Mouse (Mus musculus) CH12.LX (cell line): ENCODE data around the gene Slc6a9. TPM values are rescaled to one million over a fixed set of nuclear protein-coding genes. Genes with fewer than 3 reads are reported as not detected.
A peak's percentile ranks its signal among the peaks of the same experiment; 100 is the strongest.

Experiments used
- DNase-seq: peaks from one replicate; pipeline ENCODE4 v3.0.0-alpha.2; 2013; ENCODE audit errors: extremely low read depth
- H3K27ac ChIP-seq: 2 replicates; pipeline ENCODE4 v1.5.1; 2012; ENCODE audit warnings: low read depth, mild to moderate bottlenecking, control low read depth, moderate library complexity; ENCODE audit not compliant: insufficient read depth
- H3K27me3 ChIP-seq: replicated peaks from 2 replicates; pipeline ENCODE3; 2012; ENCODE audit warnings: inconsistent platforms
- H3K36me3 ChIP-seq, 2 experiments: replicated peaks in 1 of 2; 2 replicates each; pipeline versions ENCODE3 to v1.6.1; 2012; ENCODE audit warnings: inconsistent platforms in 1 of 2, low read length in 1 of 2, mild to moderate bottlenecking in 1 of 2, mixed read lengths in 1 of 2, moderate library complexity in 1 of 2; ENCODE audit not compliant: control insufficient read depth in 1 of 2, insufficient read depth in 1 of 2
- H3K4me1 ChIP-seq, 2 experiments: 2 replicates each; pipeline ENCODE4 v1.6.1; 2012; ENCODE audit warnings: inconsistent platforms in 1 of 2, moderate library complexity in 1 of 2; ENCODE audit not compliant: insufficient read depth in 2 of 2, control insufficient read depth in 1 of 2
- H3K4me2 ChIP-seq: 2 replicates; pipeline ENCODE4 v1.6.1; 2012; ENCODE audit warnings: low read depth, mild to moderate bottlenecking, control low read depth; ENCODE audit not compliant: poor library complexity, insufficient read depth, severe bottlenecking
- H3K4me3 ChIP-seq, 3 experiments: fragments of 150-350 bp in 1 of 3; sonication (generic) in 1 of 3; replicated peaks in 1 of 3; 2 replicates each; pipeline versions ENCODE3 to v1.5.1; 2011 to 2012; ENCODE audit warnings: low read depth in 2 of 3, low read length in 2 of 3, mild to moderate bottlenecking in 2 of 3, moderate library complexity in 2 of 3, control low read depth in 1 of 3, improper control_type of control experiment in 1 of 3, inconsistent platforms in 1 of 3, mixed read lengths in 1 of 3; ENCODE audit not compliant: poor library complexity in 1 of 3
- H3K79me2 ChIP-seq: replicated peaks from 2 replicates; pipeline ENCODE4 v1.6.1; 2012; ENCODE audit warnings: mild to moderate bottlenecking, moderate library complexity; ENCODE audit not compliant: control insufficient read depth, poor library complexity, insufficient read depth, severe bottlenecking; ENCODE audit errors: extremely low read depth
- H3K9ac ChIP-seq: 2 replicates; pipeline ENCODE4 v1.6.1; 2012; ENCODE audit warnings: low read depth, mild to moderate bottlenecking, control low read depth, moderate library complexity; ENCODE audit not compliant: insufficient read depth
- H3K9me3 ChIP-seq: replicated peaks from 2 replicates; pipeline ENCODE3; 2012; ENCODE audit warnings: low read length, inconsistent platforms, mixed read lengths
- BHLHE40 ChIP-seq: IDR thresholded peaks from 2 replicates; pipeline ENCODE4 v1.6.1; 2011; ENCODE audit warnings: mild to moderate bottlenecking, low read depth, low read length, improper control_type of control experiment
- CHD1 ChIP-seq: IDR thresholded peaks from 2 replicates; pipeline ENCODE4 v1.6.1; 2012; ENCODE audit warnings: low read depth, low read length, improper control_type of control experiment, inconsistent platforms
- CHD2 ChIP-seq: IDR thresholded peaks from 2 replicates; pipeline ENCODE4 v1.6.1; 2011; ENCODE audit warnings: low read length, improper control_type of control experiment
- CTCF ChIP-seq, 2 experiments: IDR thresholded peaks in 1 of 2; conservative IDR thresholded peaks in 1 of 2; 2 replicates each; pipeline ENCODE4 v1.5.1; 2011 to 2012; ENCODE audit warnings: low read depth in 2 of 2, low read length in 2 of 2, improper control_type of control experiment in 1 of 2, inconsistent platforms in 1 of 2, mild to moderate bottlenecking in 1 of 2, moderate library complexity in 1 of 2
- E2F4 ChIP-seq: IDR thresholded peaks from 2 replicates; pipeline ENCODE4 v1.6.1; 2011; ENCODE audit warnings: low read depth, low read length, improper control_type of control experiment; ENCODE audit not compliant: insufficient replicate concordance
- ELF1 ChIP-seq: IDR thresholded peaks from 2 replicates; pipeline ENCODE4 v1.6.1; 2014; ENCODE audit warnings: low read depth, mild to moderate bottlenecking, inconsistent platforms, low read length, improper control_type of control experiment
- EP300 ChIP-seq: IDR thresholded peaks from 2 replicates; pipeline ENCODE4 v1.6.1; 2011; ENCODE audit warnings: low read length, improper control_type of control experiment
- ETS1 ChIP-seq: conservative IDR thresholded peaks from 2 replicates; pipeline ENCODE4 v1.6.1; 2012; ENCODE audit warnings: low read depth, mild to moderate bottlenecking, inconsistent platforms, low read length, improper control_type of control experiment, moderate library complexity
- GABPA ChIP-seq: IDR thresholded peaks from 2 replicates; pipeline ENCODE4 v1.6.1; 2012; ENCODE audit warnings: low read depth, low read length, improper control_type of control experiment, inconsistent platforms; ENCODE audit not compliant: insufficient replicate concordance
- HCFC1 ChIP-seq: IDR thresholded peaks from 2 replicates; pipeline ENCODE4 v1.6.1; 2012; ENCODE audit warnings: low read depth, mild to moderate bottlenecking, inconsistent platforms, low read length, improper control_type of control experiment
- IRF4 ChIP-seq: IDR thresholded peaks from 2 replicates; pipeline ENCODE4 v1.6.1; 2014; ENCODE audit warnings: low read depth, mild to moderate bottlenecking, inconsistent platforms, low read length, improper control_type of control experiment
- JUN ChIP-seq: IDR thresholded peaks from 2 replicates; pipeline ENCODE4 v1.6.1; 2011; ENCODE audit warnings: low read depth, mild to moderate bottlenecking, low read length, improper control_type of control experiment, moderate library complexity; ENCODE audit not compliant: insufficient read depth
- JUND ChIP-seq: conservative IDR thresholded peaks from 2 replicates; pipeline ENCODE4 v1.6.1; 2011; ENCODE audit warnings: low read depth, low read length, improper control_type of control experiment
- KAT2A ChIP-seq: IDR thresholded peaks from 2 replicates; pipeline ENCODE4 v1.6.1; 2012; ENCODE audit warnings: low read length, improper control_type of control experiment, inconsistent platforms; ENCODE audit not compliant: insufficient replicate concordance
- MAFK ChIP-seq: IDR thresholded peaks from 2 replicates; pipeline ENCODE4 v1.6.1; 2011; ENCODE audit warnings: low read length, improper control_type of control experiment; ENCODE audit not compliant: insufficient replicate concordance
- MAX ChIP-seq: IDR thresholded peaks from 2 replicates; pipeline ENCODE4 v1.6.1; 2011; ENCODE audit warnings: low read length, improper control_type of control experiment
- MAZ ChIP-seq: IDR thresholded peaks from 2 replicates; pipeline ENCODE4 v1.6.1; 2012; ENCODE audit warnings: low read depth, mild to moderate bottlenecking, inconsistent platforms, low read length, improper control_type of control experiment, moderate library complexity
- MEF2A ChIP-seq: IDR thresholded peaks from 2 replicates; pipeline ENCODE4 v1.6.1; 2014; ENCODE audit warnings: low read depth, mild to moderate bottlenecking, inconsistent platforms, low read length, improper control_type of control experiment, borderline replicate concordance
- MXI1 ChIP-seq: IDR thresholded peaks from 2 replicates; pipeline ENCODE4 v1.6.1; 2011; ENCODE audit warnings: mild to moderate bottlenecking, low read depth, low read length, improper control_type of control experiment
- MYC ChIP-seq: IDR thresholded peaks from 2 replicates; pipeline ENCODE4 v1.6.1; 2011; ENCODE audit warnings: low read depth, mild to moderate bottlenecking, improper control_type of control experiment, low read length
- NELFE ChIP-seq: IDR thresholded peaks from 2 replicates; pipeline ENCODE4 v1.6.1; 2011; ENCODE audit warnings: low read depth, low read length, improper control_type of control experiment
- NRF1 ChIP-seq: IDR thresholded peaks from 2 replicates; pipeline ENCODE4 v1.6.1; 2014; ENCODE audit warnings: low read depth, mild to moderate bottlenecking, inconsistent platforms, low read length, improper control_type of control experiment, moderate library complexity
- PAX5 ChIP-seq: IDR thresholded peaks from 2 replicates; pipeline ENCODE4 v1.6.1; 2012; ENCODE audit warnings: low read length, inconsistent platforms, mixed read lengths
- POLR2A ChIP-seq: IDR thresholded peaks from 2 replicates; pipeline ENCODE4 v1.6.1; 2011; ENCODE audit warnings: low read depth, mild to moderate bottlenecking, improper control_type of control experiment, low read length
- POLR2AphosphoS2 ChIP-seq: IDR thresholded peaks from 2 replicates; pipeline ENCODE4 v1.6.1; 2011; ENCODE audit warnings: low read depth, low read length, improper control_type of control experiment
- RAD21 ChIP-seq: IDR thresholded peaks from 2 replicates; pipeline ENCODE4 v1.6.1; 2011; ENCODE audit warnings: low read depth, mild to moderate bottlenecking, low read length, improper control_type of control experiment, moderate library complexity
- RCOR1 ChIP-seq: conservative IDR thresholded peaks from 2 replicates; pipeline ENCODE4 v1.6.1; 2012; ENCODE audit warnings: low read depth, mild to moderate bottlenecking, inconsistent platforms, low read length, improper control_type of control experiment
- SIN3A ChIP-seq: IDR thresholded peaks from 2 replicates; pipeline ENCODE4 v1.6.1; 2012; ENCODE audit warnings: low read length, improper control_type of control experiment, inconsistent platforms
- SMC3 ChIP-seq: IDR thresholded peaks from 2 replicates; pipeline ENCODE4 v1.6.1; 2011; ENCODE audit warnings: low read depth, low read length, improper control_type of control experiment
- TBP ChIP-seq: conservative IDR thresholded peaks from 2 replicates; pipeline ENCODE4 v1.6.1; 2011; ENCODE audit warnings: low read depth, low read length, improper control_type of control experiment
- TCF12 ChIP-seq: IDR thresholded peaks from 2 replicates; pipeline ENCODE4 v1.6.1; 2014; ENCODE audit warnings: low read depth, mild to moderate bottlenecking, inconsistent platforms, low read length, improper control_type of control experiment
- UBTF ChIP-seq: IDR thresholded peaks from 2 replicates; pipeline ENCODE4 v1.6.1; 2012; ENCODE audit warnings: low read depth, mild to moderate bottlenecking, inconsistent platforms, low read length, improper control_type of control experiment, moderate library complexity
- USF1 ChIP-seq: IDR thresholded peaks from 2 replicates; pipeline ENCODE4 v1.6.1; 2014; ENCODE audit warnings: low read depth, mild to moderate bottlenecking, inconsistent platforms, low read length, improper control_type of control experiment
- USF2 ChIP-seq: conservative IDR thresholded peaks from 2 replicates; pipeline ENCODE4 v1.6.1; 2011; ENCODE audit warnings: low read depth, low read length, improper control_type of control experiment
- ZC3H11A ChIP-seq: IDR thresholded peaks from 2 replicates; pipeline ENCODE4 v1.6.1; 2012; ENCODE audit warnings: low read depth, mild to moderate bottlenecking, inconsistent platforms, low read length, improper control_type of control experiment
- ZKSCAN1 ChIP-seq: IDR thresholded peaks from 2 replicates; pipeline ENCODE4 v1.6.1; 2012; ENCODE audit warnings: low read depth, inconsistent platforms, low read length, improper control_type of control experiment, borderline replicate concordance
- ZMIZ1 ChIP-seq: IDR thresholded peaks from 2 replicates; pipeline ENCODE4 v1.6.1; 2012; ENCODE audit warnings: low read depth, mild to moderate bottlenecking, inconsistent platforms, low read length, improper control_type of control experiment
- ZNF384 ChIP-seq: IDR thresholded peaks from 2 replicates; pipeline ENCODE4 v1.6.1; 2012; ENCODE audit warnings: low read depth, low read length, improper control_type of control experiment, inconsistent platforms
- dilution Hi-C: fragments of 300-500 bp; cut with MboI; formaldehyde crosslinking; loops from 2 replicates; pipeline ENCODE4 v1.14.3; 2020; ENCODE audit warnings: low sequenced_read_pairs; ENCODE audit not compliant: extremely low pct_unique_long_range_greater_than_20kb, extremely low pct_ligation_motif_present
- in situ Hi-C: fragments of 300-500 bp; cut with MboI; formaldehyde crosslinking; loops from 3 replicates; pipeline ENCODE4 v1.14.3; 2019; ENCODE audit warnings: low sequenced_read_pairs, low pct_ligation_motif_present, low pct_unique_long_range_greater_than_20kb, mixed read lengths
- polyA plus RNA-seq: library from polyadenylated mRNA; unstranded; fragments of >175 nt; gene quantifications from 2 replicates; pipeline ENCODE4 v1.2.1, GENCODE M21; 2012; ENCODE audit warnings: low read depth; ENCODE audit not compliant: insufficient read length
- total RNA-seq, 2 experiments: library from RNA; depleted of rRNA; stranded (reverse); fragments of 300-350 nt in 1 of 2; fragments of >200 nt in 1 of 2; gene quantifications; 2 replicates each; pipeline ENCODE4 v1.2.3; 2012 to 2014

The Slc6a9 gene
- total and polyA plus RNA-seq, 3 experiments = 4.0 to 15.6 (median 9.1) TPM

DNA sequence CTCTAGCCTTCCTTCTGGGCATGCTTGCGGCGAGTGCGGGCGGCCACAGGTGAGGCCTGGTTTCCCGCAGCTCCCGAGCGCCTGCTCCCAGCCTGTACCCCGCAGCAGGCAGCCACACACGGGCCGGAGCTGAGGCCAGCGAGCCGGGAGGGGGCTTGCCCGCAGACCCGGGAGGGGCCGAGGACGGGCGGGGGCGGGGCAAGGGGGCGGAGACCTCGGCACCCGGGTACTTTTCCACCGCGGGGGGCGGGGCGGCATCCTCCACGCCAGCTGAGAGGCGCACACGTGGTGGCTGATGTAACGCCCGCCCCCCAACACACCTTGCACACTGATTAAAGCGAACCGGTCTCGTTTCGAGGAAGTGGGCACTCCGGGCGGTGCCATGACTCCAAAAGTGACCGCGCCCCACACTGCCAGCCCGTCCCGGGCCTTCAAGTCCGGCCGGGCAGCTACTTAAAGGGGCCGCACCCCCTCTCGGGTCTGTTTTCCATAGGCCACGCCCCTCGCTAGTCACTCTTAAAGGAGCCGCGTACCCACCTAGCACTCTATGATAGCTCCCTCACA is 2.0 kb downstream of the Slc6a9 start:
- Histone ChIP-seq H3K4me2 (peak overlapping the region; percentile 41; the same call in 1 of the 2 replicates), H3K4me1 (peaks cover 3 to 39% of the 10 kb centered on the region in 2 experiments; a peak in 3 of 4 replicates), H3K27me3 (peaks cover 11% of the 10 kb centered on the region), H3K36me3 (peaks cover 0 to 32% of the 10 kb centered on the region in 2 experiments), H3K4me3 (peak overlapping the region; percentile 59 to 87 (median 82)), H3K9me3 (no peaks in the 10 kb centered on the region), H3K79me2 (no peaks in the 10 kb centered on the region), H3K9ac (peak overlapping the region; percentile 95), H3K27ac (peak overlapping the region; percentile 41; the same call in 1 of the 2 replicates)
- peak; percentile 87 for DNase-seq
- dilution Hi-C loops = no loop called here
- TF ChIP-seq BHLHE40 = peak; percentile 77
- TF ChIP-seq IRF4 = peak; percentile 43; the same call in 1 of the 2 replicates
- TF ChIP-seq MEF2A = no peak
- TF ChIP-seq USF1 = peak; percentile 49
- no peak for TF ChIP-seq PAX5
- no peak for TF ChIP-seq USF2
- TF ChIP-seq CTCF (conservative IDR thresholded peaks at IDR 0.05 in 1 of 2, IDR thresholded peaks at IDR 0.05 in 1 of 2; ENCODE audit: low read depth in 2 of 2, low read length in 2 of 2) = no peak
- no peak for TF ChIP-seq CHD1
- TF ChIP-seq GABPA = no peak
- TF ChIP-seq SIN3A = peak; percentile 99
- peak; percentile 92 for TF ChIP-seq MAX
- no peak for TF ChIP-seq CHD2
- peak; percentile 25; the same call in 1 of the 2 replicates for TF ChIP-seq TCF12
- no peak for TF ChIP-seq RCOR1
- no peak for TF ChIP-seq SMC3
- TF ChIP-seq TBP = 0 out of 2 replicates have a peak, but pooled peaks have one; percentile 55
- TF ChIP-seq RAD21 = no peak
- TF ChIP-seq NELFE = no peak
- TF ChIP-seq ZNF384 = no peak
- TF ChIP-seq HCFC1 = peak; percentile 51; the same call in 1 of the 2 replicates
- TF ChIP-seq ZC3H11A = no peak
- TF ChIP-seq E2F4 = no peak
- TF ChIP-seq POLR2AphosphoS2 = no peak
- no peak for TF ChIP-seq UBTF
- peak; percentile 53; the same call in 1 of the 2 replicates for TF ChIP-seq ETS1
- no peak for TF ChIP-seq MAFK
- TF ChIP-seq POLR2A = peak; percentile 26; the same call in 1 of the 2 replicates
- TF ChIP-seq EP300 = no peak
- peak; percentile 33; the same call in 1 of the 2 replicates for TF ChIP-seq MAZ
- TF ChIP-seq KAT2A = no peak
- no peak for TF ChIP-seq JUND
- peak; percentile 49; the same call in 1 of the 2 replicates for TF ChIP-seq ELF1
- TF ChIP-seq NRF1 = no peak
- peak; percentile 99 for TF ChIP-seq MXI1
- TF ChIP-seq JUN = no peak
- TF ChIP-seq MYC = peak; percentile 91
- TF ChIP-seq ZMIZ1 = 0 out of 2 replicates have a peak, but pooled peaks have one; percentile 32
- no peak for TF ChIP-seq ZKSCAN1
- in situ Hi-C loops = loop anchor here (25.0 kb wide), 1 partner anchor 251 kb away; no protein-coding TSS in a partner anchor
